Mouse (Mus musculus): ENCODE measurements at regions not wholly inside any gene's neighbourhood (a gene's known extent, or its start where the extent isn't known, plus 50 kb on each side); places are given as distances from the start of the nearest gene placed in this dataset.

DNA sequence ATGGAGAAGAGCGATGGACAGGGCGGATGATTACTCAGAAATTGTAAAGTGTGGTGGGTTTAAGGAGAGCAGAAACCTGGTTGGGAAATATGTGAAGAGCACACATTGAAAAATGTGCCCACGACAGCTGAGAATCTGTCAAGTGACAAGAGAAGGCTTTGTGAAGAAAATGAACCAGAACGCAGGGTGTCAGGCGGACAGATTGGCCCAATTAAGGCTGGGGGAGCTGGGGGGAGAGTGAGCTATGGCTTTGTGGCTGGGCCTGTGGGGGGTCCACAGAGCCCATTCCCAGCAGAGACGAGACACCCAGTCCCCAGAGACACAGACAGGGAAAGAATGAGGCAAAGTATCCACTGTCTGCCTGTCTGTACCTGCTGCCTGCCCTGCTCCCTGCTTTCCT lies 153.3 kb downstream of the Shq1 start:
- Histone ChIP-seq H3K4me3 (ENCODE audit: low read depth, low read length) (no peak overlapping the region), H3K9ac (ENCODE audit: low read length) (no peak overlapping the region)
- no peak for ATAC-seq (replicated peaks; ENCODE audit: low FRiP score)

DNA sequence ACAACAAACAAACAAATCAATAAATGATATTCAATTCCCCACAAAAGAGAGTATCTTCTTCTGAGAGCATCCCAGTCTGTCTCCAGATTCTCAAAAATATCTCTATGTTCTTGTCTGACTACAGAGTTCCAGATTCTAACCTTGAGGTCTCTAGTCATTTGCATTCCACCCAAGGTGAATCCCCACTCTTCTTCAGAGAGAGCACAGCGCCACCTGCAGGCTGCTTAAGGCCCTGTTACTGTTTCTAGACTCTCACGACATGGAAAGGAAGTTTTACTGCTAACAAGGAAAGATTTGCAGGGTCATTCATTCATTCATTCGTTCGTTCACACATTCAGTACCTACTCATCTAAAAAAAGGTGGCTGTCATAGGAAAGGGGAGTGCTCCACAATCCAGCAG lies 158.3 kb downstream of the Shq1 start:
- ATAC-seq (replicated peaks; ENCODE audit: low FRiP score) (no peak), DNase-seq (ENCODE audit: low spot score) (no peak)
- Histone ChIP-seq H3K9me3 (ENCODE audit: control insufficient read depth, low read length) (no peaks in the 10 kb centered on the region), H3K4me3 (ENCODE audit: low read depth, low read length) (no peak overlapping the region), H3K9ac (ENCODE audit: low read length) (no peak overlapping the region), H3K27ac (ENCODE audit: low read depth, low read length) (no peak overlapping the region), H3K4me1 (replicated peaks; ENCODE audit: control insufficient read depth, insufficient read depth, low read length) (no peaks in the 10 kb centered on the region), H3K36me3 (ENCODE audit: control insufficient read depth, insufficient read depth, low read length) (no peaks in the 10 kb centered on the region), H3K27me3 (ENCODE audit: control insufficient read depth, insufficient read depth, low read length) (no peaks in the 10 kb centered on the region), H3K4me2 (ENCODE audit: low read depth, low read length, severe bottlenecking) (no peak overlapping the region)
- whole genome bisulfite sequencing, result 51% methylated on average over 4 of the region's 4 CpGs

More for the DNA sequence above, 153.3 kb downstream of the Shq1 start:
- Histone ChIP-seq H3K36me3 (ENCODE audit: control insufficient read depth, insufficient read depth, low read length) (no peaks in the 10 kb centered on the region), H3K4me1 (replicated peaks; ENCODE audit: control insufficient read depth, insufficient read depth, low read length) (peaks cover 2% of the 10 kb centered on the region; the same call in 1 of the 2 replicates), H3K4me2 (ENCODE audit: low read depth, low read length, severe bottlenecking) (no peak overlapping the region), H3K9me3 (ENCODE audit: control insufficient read depth, low read length) (no peaks in the 10 kb centered on the region), H3K27me3 (ENCODE audit: control insufficient read depth, insufficient read depth, low read length) (no peaks in the 10 kb centered on the region), H3K27ac (ENCODE audit: low read depth, low read length) (no peak overlapping the region)
- DNase-seq (ENCODE audit: low spot score), result no peak
- 64% methylated on average over 6 of the region's 6 CpGs for WGBS

DNA sequence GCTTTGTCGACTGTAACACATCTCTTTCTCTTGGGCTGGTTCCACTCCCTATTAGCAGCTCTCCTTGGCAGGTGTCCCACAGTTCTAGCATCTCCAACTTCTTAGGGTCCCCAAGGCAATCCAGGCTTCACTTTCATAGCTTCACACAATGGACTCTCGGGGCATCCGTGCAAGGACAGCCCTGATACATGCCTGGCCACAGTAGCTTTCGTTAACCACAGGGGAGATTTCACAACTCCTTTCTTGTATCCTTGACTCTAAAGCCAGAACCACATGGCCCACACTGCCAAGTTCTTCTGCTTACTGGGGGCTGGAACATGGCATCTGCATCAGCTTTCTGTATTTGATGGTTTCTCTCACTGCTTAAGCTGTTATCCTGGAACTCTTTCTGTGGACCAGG lies 160.3 kb downstream of the Shq1 start:
- no peak overlapping the region for H3K4me3 ChIP-seq (ENCODE audit: low read depth, low read length)
- no peak for ATAC-seq (replicated peaks; ENCODE audit: low FRiP score)
- 87% methylated on average over 4 of the region's 4 CpGs for WGBS
- no peaks in the 10 kb centered on the region for H3K4me1 ChIP-seq (replicated peaks; ENCODE audit: control insufficient read depth, insufficient read depth, low read length)
- H3K36me3 ChIP-seq (ENCODE audit: control insufficient read depth, insufficient read depth, low read length), result no peaks in the 10 kb centered on the region
- H3K27ac ChIP-seq (ENCODE audit: low read depth, low read length), result no peak overlapping the region
- DNase-seq (ENCODE audit: low spot score), result no peak
- H3K4me2 ChIP-seq (ENCODE audit: low read depth, low read length, severe bottlenecking), result no peak overlapping the region
- H3K9ac ChIP-seq (ENCODE audit: low read length), result no peak overlapping the region
- H3K27me3 ChIP-seq (ENCODE audit: control insufficient read depth, insufficient read depth, low read length), result no peaks in the 10 kb centered on the region
- no peaks in the 10 kb centered on the region for H3K9me3 ChIP-seq (ENCODE audit: control insufficient read depth, low read length)

DNA sequence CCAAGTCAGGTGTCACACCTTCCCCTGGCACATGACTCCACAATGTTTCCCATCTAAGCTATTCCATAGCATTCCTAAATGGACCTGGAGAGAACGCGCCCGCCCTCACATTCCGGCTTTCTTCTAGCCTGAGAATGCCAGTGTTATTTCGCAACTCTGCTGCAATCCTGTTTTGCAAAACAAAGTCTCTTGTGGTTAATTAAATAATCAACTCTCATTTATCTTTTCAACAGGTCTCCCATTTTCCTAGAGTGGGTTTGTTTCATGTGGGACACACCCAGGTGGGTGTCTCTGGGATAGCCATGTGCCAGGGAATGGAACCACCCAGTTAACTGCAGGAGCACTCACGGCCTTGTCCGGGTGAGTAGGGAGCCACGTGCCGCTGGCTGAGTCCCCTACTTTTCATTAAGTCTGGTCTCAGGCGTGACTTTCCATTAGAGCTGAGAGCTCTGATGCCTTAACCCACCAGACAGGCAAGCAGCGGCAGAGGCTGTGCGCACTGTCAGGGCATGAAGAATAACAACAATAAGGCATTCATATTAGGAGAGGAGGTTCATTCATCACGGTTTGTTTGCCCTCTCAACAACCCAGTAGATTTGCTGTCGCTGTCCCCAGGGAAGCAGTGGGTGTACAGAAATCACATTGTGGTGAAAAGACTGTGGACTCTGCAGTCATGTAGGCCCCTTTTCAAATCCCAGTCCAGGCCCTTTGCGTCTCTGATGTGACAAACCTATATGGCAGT lies 165.3 kb downstream of the Shq1 start:
- 72% methylated on average over 15 of the region's 15 CpGs for WGBS
- DNase-seq (ENCODE audit: low spot score), result no peak
- H3K4me2 ChIP-seq (ENCODE audit: low read depth, low read length, severe bottlenecking), result no peak overlapping the region
- H3K27me3 ChIP-seq (ENCODE audit: control insufficient read depth, insufficient read depth, low read length), result no peaks in the 10 kb centered on the region
- no peak for ATAC-seq (replicated peaks; ENCODE audit: low FRiP score)
- H3K9me3 ChIP-seq (ENCODE audit: control insufficient read depth, low read length), result no peaks in the 10 kb centered on the region
- no peak overlapping the region for H3K27ac ChIP-seq (ENCODE audit: low read depth, low read length)
- no peak overlapping the region for H3K4me3 ChIP-seq (ENCODE audit: low read depth, low read length)
- H3K4me1 ChIP-seq (replicated peaks; ENCODE audit: control insufficient read depth, insufficient read depth, low read length), result peaks cover 2% of the 10 kb centered on the region; the same call in 1 of the 2 replicates
- no peaks in the 10 kb centered on the region for H3K36me3 ChIP-seq (ENCODE audit: control insufficient read depth, insufficient read depth, low read length)
- H3K9ac ChIP-seq (ENCODE audit: low read length), result no peak overlapping the region

DNA sequence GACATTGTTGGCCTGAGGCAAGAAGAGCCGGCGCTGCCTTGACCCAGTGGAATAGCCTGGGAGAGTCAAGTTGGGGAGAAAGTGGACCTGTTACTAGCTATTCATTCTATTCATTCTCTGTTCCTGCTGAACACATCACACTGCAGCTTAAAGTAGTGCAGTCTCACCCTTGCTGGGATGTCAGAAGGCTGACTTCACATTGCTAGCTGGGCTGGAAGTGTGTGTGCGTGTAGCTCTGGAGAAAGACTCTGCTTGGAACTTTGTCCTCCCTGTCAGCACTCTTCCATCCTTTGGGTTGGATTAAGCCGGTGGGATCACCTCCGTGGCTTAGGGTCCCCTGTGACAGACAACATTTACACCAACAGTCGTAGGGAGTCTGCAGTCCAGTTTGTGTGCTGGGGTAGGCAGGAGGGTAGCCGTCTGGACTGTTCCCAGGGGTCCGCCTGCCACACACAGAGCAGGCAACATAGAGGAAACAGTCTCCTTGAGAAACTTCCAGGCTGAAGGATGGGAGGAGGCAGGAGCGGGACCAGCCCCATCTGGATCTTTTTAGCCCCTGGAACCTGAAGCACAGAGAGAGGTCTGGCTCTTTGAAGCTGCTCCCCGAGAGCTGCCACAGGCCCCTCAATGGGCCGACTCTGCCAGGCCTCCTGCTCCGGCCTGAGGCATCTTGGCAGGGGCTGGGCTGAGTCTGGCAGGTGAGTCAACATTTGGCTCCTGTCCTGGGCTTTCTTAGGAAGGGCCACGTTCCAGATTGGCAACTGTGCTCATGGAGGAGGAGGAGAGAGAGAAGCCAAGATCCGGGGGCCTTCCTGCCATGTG lies 167.8 kb downstream of the Shq1 start:
- H3K4me1 ChIP-seq (replicated peaks; ENCODE audit: control insufficient read depth, insufficient read depth, low read length), result peaks cover 2% of the 10 kb centered on the region; the same call in 1 of the 2 replicates
- 64% methylated on average over 14 of the region's 14 CpGs for WGBS
- no peak overlapping the region for H3K9ac ChIP-seq (ENCODE audit: low read length)
- no peak overlapping the region for H3K27ac ChIP-seq (ENCODE audit: low read depth, low read length)
- no peaks in the 10 kb centered on the region for H3K9me3 ChIP-seq (ENCODE audit: control insufficient read depth, low read length)
- no peaks in the 10 kb centered on the region for H3K27me3 ChIP-seq (ENCODE audit: control insufficient read depth, insufficient read depth, low read length)
- H3K4me3 ChIP-seq (ENCODE audit: low read depth, low read length), result no peak overlapping the region
- ATAC-seq (replicated peaks; ENCODE audit: low FRiP score) (no peak), DNase-seq (ENCODE audit: low spot score) (no peak)
- no peak overlapping the region for H3K4me2 ChIP-seq (ENCODE audit: low read depth, low read length, severe bottlenecking)
- no peaks in the 10 kb centered on the region for H3K36me3 ChIP-seq (ENCODE audit: control insufficient read depth, insufficient read depth, low read length)

DNA sequence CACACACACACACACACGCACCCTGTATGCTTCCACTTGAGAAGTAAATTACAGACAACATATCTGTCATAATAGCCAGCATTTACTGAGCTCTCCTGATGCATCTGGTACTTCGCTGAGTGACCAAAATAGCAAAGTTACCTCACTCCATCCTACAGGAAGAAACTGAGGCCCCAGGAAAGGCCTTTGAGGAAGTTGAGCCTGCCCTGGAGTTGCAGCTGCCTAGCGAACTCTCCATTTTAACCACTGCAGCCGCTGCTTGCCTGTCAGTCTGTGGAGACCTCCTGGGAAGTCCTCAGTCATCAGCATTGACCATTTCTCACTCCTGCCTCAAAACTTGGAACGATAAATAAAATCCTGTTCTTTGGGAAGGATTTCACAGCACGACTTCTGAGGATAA lies 168.8 kb downstream of the Shq1 start:
- peaks cover 2% of the 10 kb centered on the region; the same call in 1 of the 2 replicates for H3K4me1 ChIP-seq (replicated peaks; ENCODE audit: control insufficient read depth, insufficient read depth, low read length)

DNA sequence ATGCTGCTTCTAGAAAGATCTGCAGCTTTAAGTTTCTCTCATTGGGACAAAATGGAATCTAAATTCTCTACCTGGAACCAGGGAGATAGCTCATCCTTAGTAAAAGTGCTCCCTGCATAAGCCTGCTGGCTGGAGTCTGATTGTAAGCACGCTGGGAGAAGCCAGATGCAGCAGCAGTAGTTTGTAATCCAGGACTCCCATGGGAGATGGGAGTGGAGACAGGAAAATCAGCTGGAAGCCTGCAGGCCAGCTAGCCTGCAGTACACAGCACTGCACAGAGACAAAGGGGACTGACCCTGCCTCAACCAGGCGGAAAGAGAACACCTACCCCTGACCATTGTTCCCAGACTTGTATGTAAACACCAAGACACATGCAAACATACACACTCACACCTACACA lies 170.2 kb downstream of the Shq1 start:
- 44% methylated on average over 2 of the region's 2 CpGs for WGBS
- no peaks in the 10 kb centered on the region for H3K27me3 ChIP-seq (ENCODE audit: control insufficient read depth, insufficient read depth, low read length)
- no peaks in the 10 kb centered on the region for H3K9me3 ChIP-seq (ENCODE audit: control insufficient read depth, low read length)
- no peak overlapping the region for H3K27ac ChIP-seq (ENCODE audit: low read depth, low read length)
- H3K4me2 ChIP-seq (ENCODE audit: low read depth, low read length, severe bottlenecking), result no peak overlapping the region
- H3K36me3 ChIP-seq (ENCODE audit: control insufficient read depth, insufficient read depth, low read length), result no peaks in the 10 kb centered on the region
- ATAC-seq (replicated peaks; ENCODE audit: low FRiP score) (no peak), DNase-seq (ENCODE audit: low spot score) (no peak)
- no peak overlapping the region for H3K9ac ChIP-seq (ENCODE audit: low read length)
- peaks cover 2% of the 10 kb centered on the region; the same call in 1 of the 2 replicates for H3K4me1 ChIP-seq (replicated peaks; ENCODE audit: control insufficient read depth, insufficient read depth, low read length)
- H3K4me3 ChIP-seq (ENCODE audit: low read depth, low read length), result no peak overlapping the region

More for the DNA sequence above, 168.8 kb downstream of the Shq1 start:
- Histone ChIP-seq H3K4me3 (ENCODE audit: low read depth, low read length) (no peak overlapping the region), H3K4me2 (ENCODE audit: low read depth, low read length, severe bottlenecking) (no peak overlapping the region), H3K9ac (ENCODE audit: low read length) (no peak overlapping the region), H3K36me3 (ENCODE audit: control insufficient read depth, insufficient read depth, low read length) (no peaks in the 10 kb centered on the region), H3K9me3 (ENCODE audit: control insufficient read depth, low read length) (no peaks in the 10 kb centered on the region), H3K27ac (ENCODE audit: low read depth, low read length) (no peak overlapping the region), H3K27me3 (ENCODE audit: control insufficient read depth, insufficient read depth, low read length) (no peaks in the 10 kb centered on the region)
- ATAC-seq (replicated peaks; ENCODE audit: low FRiP score) (no peak), DNase-seq (ENCODE audit: low spot score) (no peak)
- 40% methylated on average over 6 of the region's 6 CpGs for WGBS

DNA sequence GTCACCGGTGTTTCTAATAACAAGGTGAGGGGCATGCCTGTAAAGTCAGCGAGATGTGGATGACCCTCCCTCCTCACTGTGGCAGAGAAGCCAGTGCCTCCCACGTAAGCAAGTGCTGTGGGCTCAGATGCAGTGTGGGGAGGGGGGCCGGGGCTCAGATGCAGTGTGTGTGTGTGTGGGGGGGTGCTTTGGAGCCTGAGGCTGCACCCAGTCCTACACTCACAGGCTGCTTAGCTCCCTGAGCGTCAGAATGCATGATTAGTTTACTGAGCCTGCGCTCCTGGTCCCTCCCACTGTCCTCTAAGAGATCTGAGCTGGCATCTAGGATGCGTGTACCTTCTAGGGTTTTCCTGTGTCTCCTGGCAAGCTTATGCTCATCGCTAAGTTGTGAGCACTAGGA lies 170.9 kb downstream of the Shq1 start:
- Histone ChIP-seq H3K27me3 (ENCODE audit: control insufficient read depth, insufficient read depth, low read length) (no peaks in the 10 kb centered on the region), H3K27ac (ENCODE audit: low read depth, low read length) (no peak overlapping the region), H3K9me3 (ENCODE audit: control insufficient read depth, low read length) (no peaks in the 10 kb centered on the region), H3K4me3 (ENCODE audit: low read depth, low read length) (no peak overlapping the region), H3K36me3 (ENCODE audit: control insufficient read depth, insufficient read depth, low read length) (no peaks in the 10 kb centered on the region), H3K9ac (ENCODE audit: low read length) (no peak overlapping the region), H3K4me2 (ENCODE audit: low read depth, low read length, severe bottlenecking) (no peak overlapping the region), H3K4me1 (replicated peaks; ENCODE audit: control insufficient read depth, insufficient read depth, low read length) (peaks cover 2% of the 10 kb centered on the region; the same call in 1 of the 2 replicates)
- WGBS, result 76% methylated on average over 8 of the region's 8 CpGs
- DNase-seq (ENCODE audit: low spot score) (no peak), ATAC-seq (replicated peaks; ENCODE audit: low FRiP score) (no peak)

Data from forebrain, embryonic 11.5 days (tissue).